Mouse (Mus musculus) ES-E14 (cell line): ENCODE results near the gene Med22.

Source experiments
- CHD2 ChIP-seq: IDR thresholded peaks from 2 replicates; pipeline ENCODE4 v1.6.1; 2014; ENCODE audit warnings: mild to moderate bottlenecking, low read depth, low read length, inconsistent platforms
- HCFC1 ChIP-seq: IDR thresholded peaks from 2 replicates; pipeline ENCODE4 v1.6.1; 2012; ENCODE audit warnings: low read length, inconsistent platforms, borderline replicate concordance; ENCODE audit not compliant: insufficient read depth
- MAFK ChIP-seq: IDR thresholded peaks from 2 replicates; pipeline ENCODE4 v1.6.1; 2014; ENCODE audit warnings: mild to moderate bottlenecking, low read depth, low read length, inconsistent platforms; ENCODE audit not compliant: insufficient read depth
- ZC3H11A ChIP-seq: IDR thresholded peaks from 2 replicates; pipeline ENCODE4 v1.6.1; 2012; ENCODE audit warnings: low read depth, mild to moderate bottlenecking, inconsistent platforms, low read length, borderline replicate concordance
- ZNF384 ChIP-seq: IDR thresholded peaks from 2 replicates; pipeline ENCODE4 v1.6.1; 2012; ENCODE audit warnings: low read depth, low read length, inconsistent platforms

DNA sequence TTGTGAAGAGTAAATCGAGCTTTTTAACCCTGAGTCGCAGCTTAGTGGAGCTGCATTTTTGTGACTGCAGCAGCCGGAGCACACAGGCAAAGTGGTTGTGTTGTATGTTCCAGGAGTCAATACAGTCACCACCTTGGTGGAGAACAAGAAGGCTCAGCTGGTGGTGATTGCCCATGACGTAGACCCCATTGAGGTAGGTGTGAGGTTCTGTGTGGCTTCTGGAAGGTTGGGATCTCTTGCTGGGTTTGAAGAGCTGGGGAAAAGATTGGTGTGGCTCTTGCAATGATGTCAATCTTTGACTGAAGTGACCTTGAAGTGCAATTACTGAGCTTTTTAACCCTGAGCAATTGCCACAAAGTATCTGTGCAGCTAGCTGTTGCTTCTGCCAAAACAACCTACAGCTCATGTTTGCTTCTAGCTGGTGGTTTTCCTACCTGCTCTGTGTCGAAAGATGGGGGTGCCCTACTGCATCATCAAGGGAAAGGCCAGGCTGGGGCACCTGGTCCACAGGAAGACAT, 1.8 kb upstream of the Med22 start:
- TF ChIP-seq ZNF384, result no peak
- no peak for TF ChIP-seq CHD2
- no peak for TF ChIP-seq ZC3H11A
- no peak for TF ChIP-seq HCFC1
- TF ChIP-seq MAFK, result no peak
